Mouse (Mus musculus) liver, postnatal 0 days (tissue): ENCODE measurements at regions not wholly inside any gene's neighbourhood (a gene's known extent, or its start where the extent isn't known, plus 50 kb on each side); places are given as distances from the start of the nearest gene placed in this dataset.
"Not testable (repeated sequence)": the region's sequence is repeated elsewhere in the genome, so short reads cannot be mapped to it uniquely, and the experiment has no call there.

ENCODE experiments used
- ATAC-seq: fragments of 200-750 bp; cut with Nextera tagmentation; 2 replicates; pipeline ENCODE4 v1.8.0; 2017; ENCODE audit warnings: mild to moderate bottlenecking, moderate library complexity
- DNase-seq: peaks from one replicate; pipeline ENCODE4 v3.0.0-alpha.2; 2016
- H3K27ac ChIP-seq: fragments of 300-500 bp; sonication (generic); 2 replicates; pipeline ENCODE4 v1.5.1; 2014; ENCODE audit warnings: antibody characterized with exemption, moderate library complexity, mild to moderate bottlenecking, low read depth
- H3K27me3 ChIP-seq: fragments of 300-500 bp; sonication (generic); 2 replicates; pipeline ENCODE4 v1.6.1; 2014; ENCODE audit warnings: low read length, control low read depth, mixed read lengths; ENCODE audit not compliant: insufficient read depth
- H3K36me3 ChIP-seq: fragments of 300-500 bp; sonication (generic); replicated peaks from 2 replicates; pipeline ENCODE4 v1.6.1; 2014; ENCODE audit warnings: mild to moderate bottlenecking, control low read depth, low read length, moderate library complexity, mixed read lengths; ENCODE audit not compliant: insufficient read depth
- H3K4me1 ChIP-seq: fragments of 300-500 bp; sonication (generic); 2 replicates; pipeline ENCODE4 v1.6.1; 2014; ENCODE audit warnings: antibody characterized with exemption, mild to moderate bottlenecking, control low read depth; ENCODE audit not compliant: insufficient read depth
- H3K4me2 ChIP-seq: fragments of 300-500 bp; sonication (generic); 2 replicates; pipeline ENCODE4 v1.6.1; 2014; ENCODE audit warnings: low read depth, mild to moderate bottlenecking, low read length, moderate library complexity, mixed read lengths
- H3K4me3 ChIP-seq: fragments of 300-500 bp; sonication (generic); 2 replicates; pipeline ENCODE4 v1.5.1; 2014; ENCODE audit warnings: low read depth, low read length
- H3K9ac ChIP-seq: fragments of 300-500 bp; sonication (generic); replicated peaks from 2 replicates; pipeline ENCODE4 v1.6.1; 2014; ENCODE audit warnings: mild to moderate bottlenecking, moderate library complexity
- H3K9me3 ChIP-seq: fragments of 300-500 bp; sonication (generic); 2 replicates; pipeline ENCODE4 v1.6.1; 2016; ENCODE audit warnings: mild to moderate bottlenecking, control low read depth, low read length, mixed read lengths
- CTCF ChIP-seq: sonication (generic); IDR thresholded peaks from 2 replicates; pipeline ENCODE4 v1.5.1; 2016; ENCODE audit warnings: antibody characterized with exemption, low read depth
- EP300 ChIP-seq: IDR thresholded peaks from 2 replicates; pipeline ENCODE4 v1.6.1; 2016; ENCODE audit warnings: antibody characterized with exemption, low read depth, mild to moderate bottlenecking
- WGBS: fragments of 180-500 bp; shearing (Covaris S2); extraction: QIAGEN DNeasy Blood & Tissue Kit; methylation state at CpG from one replicate; pipeline ENCODE4 v1.1.7; 2014; ENCODE audit not compliant: insufficient replicate concordance; 5-methylcytosine and 5-hydroxymethylcytosine counted together

DNA sequence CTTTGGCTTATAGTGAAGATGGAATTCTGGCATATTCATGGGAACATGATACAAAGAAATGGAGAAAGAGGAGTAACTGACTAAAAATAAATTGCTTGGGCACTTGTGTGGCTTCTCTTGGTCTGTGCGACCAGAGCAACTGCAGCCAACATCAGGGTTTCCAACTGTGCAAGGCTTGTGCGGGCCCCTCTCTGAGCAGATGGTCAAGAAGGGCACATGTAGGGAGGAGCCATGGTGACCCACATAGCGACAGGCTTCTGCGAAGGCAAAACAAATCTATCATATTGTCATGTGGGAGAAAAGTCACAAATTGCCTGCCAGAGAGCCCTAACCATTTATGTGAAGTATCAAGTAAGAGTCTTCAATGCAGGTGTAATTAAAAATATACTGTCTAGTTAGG, 321.6 kb downstream of the Grxcr1 start:
- Histone ChIP-seq H3K4me2 (no peak overlapping the region), H3K9me3 (no peaks in the 10 kb centered on the region), H3K4me1 (no peaks in the 10 kb centered on the region), H3K27ac (no peak overlapping the region), H3K4me3 (no peak overlapping the region), H3K36me3 (no peaks in the 10 kb centered on the region), H3K27me3 (no peaks in the 10 kb centered on the region), H3K9ac (no peak overlapping the region)
- no peak for DNase-seq
- no peak for ATAC-seq
- WGBS, result 73% methylated on average over 4 of the region's 4 CpGs
- no peak for TF ChIP-seq CTCF
- TF ChIP-seq EP300, result no peak

DNA sequence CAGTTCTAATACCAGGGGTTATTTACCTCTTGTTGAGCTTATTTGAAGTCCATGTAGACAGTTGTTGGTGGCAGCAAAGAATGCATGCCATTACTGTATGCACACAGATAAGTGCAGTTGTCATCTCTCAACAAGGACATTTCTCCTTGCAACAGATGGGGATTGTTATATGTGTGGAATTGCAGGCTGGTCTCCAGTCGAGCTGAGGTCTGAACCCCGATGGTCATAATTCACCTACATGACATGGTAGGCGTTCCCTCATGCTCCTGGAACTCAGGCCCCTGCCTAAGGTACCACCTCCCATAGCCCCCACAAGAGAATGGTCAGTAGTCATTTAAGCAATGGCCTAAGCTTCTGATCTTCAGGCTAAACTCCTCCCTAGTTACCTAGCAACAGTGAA, 322.2 kb downstream of the Grxcr1 start:
- not testable (repeated sequence) for H3K4me1 ChIP-seq, ATAC-seq, H3K9ac ChIP-seq, H3K27me3 ChIP-seq, H3K4me2 ChIP-seq, H3K36me3 ChIP-seq, H3K4me3 ChIP-seq, H3K27ac ChIP-seq, DNase-seq, H3K9me3 ChIP-seq
- 71% methylated on average over 3 of the region's 3 CpGs for WGBS

DNA sequence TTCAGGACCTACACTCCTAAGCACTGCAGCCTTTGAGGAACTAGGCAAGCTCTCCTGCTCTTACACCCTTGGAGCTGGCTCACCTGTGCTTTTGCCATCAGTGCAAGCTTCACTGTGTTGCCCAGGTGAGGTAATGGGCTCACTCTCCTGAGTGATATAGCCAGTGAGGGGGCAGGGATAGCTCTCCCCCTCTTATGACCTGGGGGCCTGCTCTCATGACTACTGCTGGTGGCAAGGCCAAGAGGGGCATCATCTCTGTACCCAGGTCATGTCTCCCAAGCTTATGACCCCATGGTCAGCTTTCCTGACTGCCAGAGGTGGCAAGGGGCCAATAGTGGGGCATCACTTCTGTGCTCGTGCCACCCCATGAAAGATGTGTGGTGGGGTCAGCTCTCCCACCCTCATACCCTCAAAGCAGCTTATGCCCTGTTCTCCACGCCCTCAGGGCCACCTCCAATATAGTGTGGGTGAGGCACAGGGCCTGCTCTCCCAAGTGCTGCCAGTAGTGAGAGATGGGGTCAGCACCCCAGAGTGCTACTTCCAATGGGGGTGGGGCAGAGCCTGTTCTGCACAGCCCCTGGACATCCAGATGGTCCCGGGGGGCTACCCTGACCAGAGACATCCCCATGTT, 330.1 kb downstream of the Grxcr1 start:
- H3K4me3 ChIP-seq, result no peak overlapping the region
- no peak overlapping the region for H3K9ac ChIP-seq
- no peaks in the 10 kb centered on the region for H3K4me1 ChIP-seq
- no peak for TF ChIP-seq EP300
- TF ChIP-seq CTCF, result no peak
- no peaks in the 10 kb centered on the region for H3K36me3 ChIP-seq
- WGBS, result 62% methylated on average over 3 of the region's 3 CpGs
- no peaks in the 10 kb centered on the region for H3K9me3 ChIP-seq
- H3K4me2 ChIP-seq, result no peak overlapping the region
- ATAC-seq (no peak), DNase-seq (no peak)
- H3K27me3 ChIP-seq, result no peaks in the 10 kb centered on the region
- no peak overlapping the region for H3K27ac ChIP-seq

DNA sequence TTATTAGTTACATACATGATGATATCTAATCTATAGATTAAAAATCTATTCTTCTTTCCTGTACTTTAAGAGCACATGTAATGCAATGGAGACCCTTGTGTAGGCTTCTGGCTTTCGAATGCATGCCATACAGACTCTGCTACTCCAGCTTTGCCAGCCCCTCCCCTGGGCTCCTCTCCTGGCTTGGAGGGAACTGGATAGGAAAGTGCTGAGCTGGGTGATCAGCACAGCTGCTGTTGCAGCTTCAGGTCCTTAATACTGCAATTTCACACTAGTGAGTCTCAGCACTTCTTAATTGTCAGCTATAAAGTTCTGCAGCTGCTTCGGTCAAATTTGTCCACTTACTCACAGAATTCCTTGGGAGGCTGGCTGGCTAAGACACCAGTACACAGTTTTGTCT, 341.4 kb downstream of the Grxcr1 start:
- no peak for TF ChIP-seq EP300
- no peak for TF ChIP-seq CTCF
- WGBS, result 52% methylated on average over 2 of the region's 2 CpGs
- Histone ChIP-seq H3K4me2 (no peak overlapping the region), H3K27me3 (no peaks in the 10 kb centered on the region), H3K4me3 (no peak overlapping the region), H3K9me3 (no peaks in the 10 kb centered on the region), H3K9ac (no peak overlapping the region), H3K36me3 (no peaks in the 10 kb centered on the region), H3K27ac (no peak overlapping the region), H3K4me1 (no peaks in the 10 kb centered on the region)
- no peak for DNase-seq
- no peak for ATAC-seq
